Comparison of ENCODE assay signal across 21 mouse cellular contexts in genomic region chr2:129821568-129821967, GRCm38 (mm10).
"Had no signal": no experiment of that assay in that cellular context is flagged by ENCODE, and none has a peak within 500 bp of the region (broad histone marks: within the 10 kb centered on the region; RNA-seq: fewer than 3 reads in every experiment).

No protein-coding gene starts in this region.

- H3K9me3 ChIP-seq: limb, embryonic 12.5 days; limb, embryonic 15.5 days; liver, embryonic 12.5 days; liver, embryonic 15.5 days; lung, embryonic 15.5 days; megakaryocyte, embryonic 14.5 days; midbrain, embryonic 10.5 days; midbrain, embryonic 13.5 days; neural tube, embryonic 13.5 days; stomach, embryonic 15.5 days had no signal

- H3K9ac ChIP-seq: limb, embryonic 12.5 days; limb, embryonic 15.5 days; liver, embryonic 12.5 days; liver, embryonic 15.5 days; lung, embryonic 15.5 days; midbrain, embryonic 13.5 days; neural tube, embryonic 13.5 days; stomach, embryonic 15.5 days had no signal

- H3K4me3 ChIP-seq: limb, embryonic 12.5 days; limb, embryonic 15.5 days; liver, embryonic 12.5 days; liver, embryonic 15.5 days; lung, embryonic 15.5 days; midbrain, embryonic 10.5 days; midbrain, embryonic 13.5 days; myocyte; neural tube, embryonic 13.5 days; stomach, embryonic 15.5 days had no signal

- DNase-seq: kidney, postnatal 14 days; kidney, postnatal 4 days; left cerebral cortex, postnatal 4 days; lung, adult 18-20 months; lung, postnatal 10 days; lung, postnatal 36 days; retina, postnatal 1 day; spleen, adult 18-20 months; thymus, postnatal 25 days had no signal

- H3K4me2 ChIP-seq: limb, embryonic 12.5 days; limb, embryonic 15.5 days; liver, embryonic 12.5 days; liver, embryonic 15.5 days; lung, embryonic 15.5 days; midbrain, embryonic 13.5 days; neural tube, embryonic 13.5 days; stomach, embryonic 15.5 days had no signal

- H3K27me3 ChIP-seq: limb, embryonic 12.5 days; limb, embryonic 15.5 days; liver, embryonic 12.5 days; liver, embryonic 15.5 days; lung, embryonic 15.5 days; megakaryocyte, embryonic 14.5 days; midbrain, embryonic 13.5 days; neural tube, embryonic 13.5 days; stomach, embryonic 15.5 days had no signal

- H3K4me1 ChIP-seq: limb, embryonic 12.5 days; midbrain, embryonic 10.5 days had no signal

- ATAC-seq: liver, embryonic 12.5 days; midbrain, embryonic 13.5 days; midbrain, embryonic 16.5 days had no signal

- H3K27ac ChIP-seq: limb, embryonic 12.5 days; limb, embryonic 15.5 days; liver, embryonic 12.5 days; liver, embryonic 15.5 days; lung, embryonic 15.5 days; midbrain, embryonic 10.5 days; midbrain, embryonic 13.5 days; neural tube, embryonic 13.5 days; stomach, embryonic 15.5 days had no signal
